Mouse (Mus musculus): ENCODE measurements around the gene Sbsn.
A peak's percentile ranks its signal among the peaks of the same experiment; 100 is the strongest.

The Sbsn gene

DNA sequence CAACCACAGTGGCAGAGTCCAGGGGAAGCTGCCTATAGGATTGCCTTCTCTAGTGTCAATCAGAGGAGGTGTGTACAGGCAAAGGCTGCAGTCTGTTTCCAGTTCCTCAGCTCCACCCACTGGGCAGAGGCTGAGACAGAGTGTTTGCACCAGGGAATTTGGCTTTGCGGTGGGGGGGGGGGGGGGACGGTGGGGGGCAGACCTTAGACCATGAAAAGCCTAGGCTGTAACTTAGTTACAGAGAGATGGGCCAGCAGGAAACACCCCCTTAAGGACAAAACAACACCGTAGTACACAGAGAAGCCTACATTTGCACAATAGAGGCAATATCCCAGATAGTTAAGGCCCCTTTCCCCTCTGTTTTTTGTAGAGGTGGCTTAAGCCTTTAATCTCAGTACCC, 5.7 kb downstream of the Sbsn start:
- no peak for DNase-seq (ENCODE audit: extremely low spot score, low spot score)

DNA sequence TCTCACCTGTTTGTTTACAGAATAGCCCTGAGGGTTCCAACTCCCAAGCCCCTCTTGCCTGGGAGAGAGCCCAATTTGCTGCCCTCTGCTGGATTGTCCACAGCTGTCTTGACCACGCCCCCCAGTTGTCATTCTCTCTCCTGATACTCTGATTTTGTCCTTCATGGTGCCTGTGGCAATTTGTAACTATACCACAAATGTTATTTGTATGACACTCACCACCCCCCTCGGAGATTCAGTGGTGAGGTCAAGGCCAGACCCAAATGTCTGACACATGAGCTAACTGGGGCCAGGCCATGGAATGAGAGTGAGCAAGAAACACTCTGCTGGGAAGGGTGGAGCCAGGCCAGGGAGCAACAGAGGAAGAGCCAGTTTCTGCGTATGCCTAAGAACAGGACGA, 7.6 kb downstream of the Sbsn start:
- DNase-seq (ENCODE audit: extremely low spot score, low spot score), result peak; percentile 34

DNA sequence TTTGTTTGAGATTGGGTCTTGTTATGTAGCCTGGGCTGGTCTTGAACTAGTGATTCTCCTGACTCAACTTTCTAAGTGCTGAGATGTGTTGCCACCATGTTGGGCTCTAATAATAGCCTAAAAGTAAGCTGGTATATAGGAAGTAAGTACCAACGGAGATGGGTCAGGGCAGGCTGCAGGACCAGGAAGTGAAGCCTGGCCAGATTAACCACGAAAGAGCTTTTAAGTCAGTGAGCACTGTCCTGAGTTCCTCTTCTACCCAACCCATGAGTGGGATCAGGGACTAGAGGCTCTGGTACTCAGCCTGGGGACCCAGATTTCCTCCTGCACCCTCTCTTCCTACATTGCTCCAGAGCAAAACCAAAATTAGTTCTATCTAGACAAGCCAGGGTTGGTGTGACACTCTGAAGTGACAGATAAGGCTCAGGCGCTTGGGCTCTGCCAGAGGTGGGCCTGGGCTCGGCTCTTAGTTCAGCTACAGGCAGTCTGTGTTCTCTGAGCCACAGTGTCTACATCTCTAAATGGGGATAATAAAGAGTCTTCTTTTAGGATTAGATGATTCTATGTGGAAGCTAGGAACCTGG, 10.6 kb downstream of the Sbsn start:
- DNase-seq (ENCODE audit: extremely low spot score, low spot score), result no peak

DNA sequence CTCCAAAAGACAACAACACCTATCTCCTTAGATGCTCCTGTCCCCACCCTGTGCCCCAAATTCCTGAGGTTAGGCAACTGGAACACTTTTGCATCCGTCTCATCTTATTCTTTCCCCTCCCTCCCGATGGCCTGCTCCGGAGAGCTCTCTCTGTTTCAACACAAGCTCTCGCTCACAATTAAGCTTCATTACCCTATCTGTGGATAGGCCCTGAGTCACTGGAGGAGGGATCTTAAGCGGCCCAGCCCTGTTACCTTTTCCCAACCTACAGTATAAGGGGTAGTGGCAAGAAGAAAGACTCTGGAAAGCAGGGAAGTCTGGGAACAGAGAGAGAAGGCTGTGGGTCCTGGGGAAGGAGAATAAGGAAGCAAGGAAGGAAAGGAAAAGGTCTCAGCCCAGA, 12.2 kb downstream of the Sbsn start, which contains the start of gene Dmkn:
Gene Dmkn, plus strand, starts transcription at position 301 of the 400 bp plus-strand sequence.
- DNase-seq (ENCODE audit: extremely low spot score, low spot score), result no peak

DNA sequence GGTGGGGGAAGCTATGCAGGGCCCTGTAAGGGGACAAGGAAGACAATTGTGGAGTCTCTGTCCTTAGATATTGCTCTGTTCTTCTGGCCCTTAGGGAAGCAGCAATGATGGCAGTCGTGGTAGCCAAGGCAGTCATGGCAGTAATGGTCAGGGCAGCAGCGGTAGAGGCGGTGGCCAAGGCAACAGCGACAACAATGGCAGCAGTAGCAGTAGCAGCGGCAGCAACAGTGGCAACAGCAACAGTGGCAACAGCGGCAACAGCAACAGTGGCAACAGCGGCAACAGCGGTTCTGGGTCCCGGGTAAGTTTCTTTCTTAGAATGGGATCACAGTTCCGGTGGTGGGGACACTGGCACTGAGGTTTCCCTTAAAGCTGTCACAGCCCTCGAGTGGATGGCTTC, 13.9 kb downstream of the Sbsn start:
- no peak for DNase-seq (ENCODE audit: extremely low spot score, low spot score)

DNA sequence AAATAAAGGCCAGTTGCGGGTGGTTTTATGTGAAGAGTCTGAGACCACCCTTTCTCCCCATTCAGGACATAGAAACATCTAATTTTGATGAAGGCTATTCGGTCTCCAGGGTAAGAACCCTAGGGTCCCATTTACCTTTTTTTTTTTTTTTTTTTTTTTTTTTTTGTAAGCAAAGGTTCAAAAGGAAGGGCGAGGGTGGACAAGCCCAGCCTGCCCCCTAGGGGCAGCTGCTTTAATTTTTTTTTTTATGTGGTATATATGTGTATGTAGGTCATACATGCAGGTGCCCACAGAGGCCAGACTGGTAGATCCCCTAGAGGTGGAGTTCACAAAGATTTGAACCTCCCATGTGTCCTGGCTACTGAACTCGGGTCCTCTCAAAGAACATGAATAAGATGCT, 15.1 kb downstream of the Sbsn start:
- DNase-seq (ENCODE audit: extremely low spot score, low spot score), result no peak

DNA sequence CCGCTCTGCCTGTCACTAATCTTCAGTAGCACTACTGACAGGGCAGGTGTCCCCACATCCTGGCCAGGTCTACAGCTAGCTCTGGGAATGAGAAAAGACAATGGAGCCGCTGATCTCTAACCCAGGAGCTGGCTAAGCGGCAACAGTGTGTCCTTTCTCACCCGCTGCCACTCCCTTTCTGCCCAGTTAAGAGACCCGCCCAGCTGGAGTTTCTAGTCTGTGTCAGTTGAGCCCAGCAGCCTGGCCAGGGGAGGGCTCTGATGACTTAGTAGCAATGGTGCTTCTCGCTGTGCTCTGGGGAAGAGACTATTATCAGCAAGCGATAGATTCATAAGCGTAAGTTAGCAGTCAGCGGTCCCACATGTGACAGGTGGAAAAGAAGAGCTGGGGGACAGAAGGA, 18.0 kb downstream of the Sbsn start:
- no peak for DNase-seq (ENCODE audit: extremely low spot score, low spot score)

DNA sequence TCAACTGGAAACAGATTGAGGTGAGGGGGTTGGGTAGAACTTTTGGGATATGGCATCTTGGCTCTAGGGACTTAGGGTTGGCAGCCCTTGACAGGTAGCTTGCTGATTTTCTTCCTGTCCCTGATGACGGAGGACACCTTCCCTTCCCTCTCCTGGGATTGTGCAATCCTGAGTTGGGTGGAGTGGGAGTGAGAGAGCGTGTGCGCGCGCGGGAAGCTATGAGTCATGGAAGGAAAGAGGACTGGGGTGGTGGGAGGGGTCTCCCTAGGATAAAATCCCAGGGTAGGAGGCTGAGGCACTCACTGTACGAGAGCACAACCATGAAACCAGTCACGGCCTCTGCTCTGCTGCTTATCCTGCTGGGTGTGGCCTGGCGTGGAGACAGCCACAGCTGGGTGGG, 24.8 kb downstream of the Sbsn start:
- no peak for DNase-seq (ENCODE audit: extremely low spot score, low spot score)

DNA sequence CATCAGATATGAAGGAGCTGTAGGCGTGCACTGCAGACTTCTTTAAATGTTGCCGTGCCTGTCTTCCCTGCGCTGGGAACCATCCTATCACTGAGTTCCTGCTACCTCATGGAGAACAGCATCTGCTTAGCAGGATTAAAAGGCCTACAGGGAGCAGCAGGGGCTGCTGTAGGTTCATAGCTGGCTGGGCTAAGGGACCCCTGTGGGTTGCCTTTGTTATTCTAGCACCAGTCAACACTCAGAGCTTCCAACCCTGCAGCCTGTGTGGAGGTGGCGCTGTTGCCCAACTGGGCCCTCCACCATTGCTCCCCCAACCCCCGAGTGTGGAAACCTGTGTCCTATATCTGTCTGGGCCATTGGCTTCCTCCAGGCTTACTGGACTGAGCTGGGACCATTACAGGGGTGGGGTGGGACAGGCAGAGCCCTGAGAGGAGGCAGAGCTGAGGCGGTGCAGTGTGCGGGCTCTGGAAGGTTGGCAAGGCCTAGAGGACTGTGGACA, 25.9 kb downstream of the Sbsn start:
- no peak for DNase-seq (ENCODE audit: extremely low spot score, low spot score)

DNA sequence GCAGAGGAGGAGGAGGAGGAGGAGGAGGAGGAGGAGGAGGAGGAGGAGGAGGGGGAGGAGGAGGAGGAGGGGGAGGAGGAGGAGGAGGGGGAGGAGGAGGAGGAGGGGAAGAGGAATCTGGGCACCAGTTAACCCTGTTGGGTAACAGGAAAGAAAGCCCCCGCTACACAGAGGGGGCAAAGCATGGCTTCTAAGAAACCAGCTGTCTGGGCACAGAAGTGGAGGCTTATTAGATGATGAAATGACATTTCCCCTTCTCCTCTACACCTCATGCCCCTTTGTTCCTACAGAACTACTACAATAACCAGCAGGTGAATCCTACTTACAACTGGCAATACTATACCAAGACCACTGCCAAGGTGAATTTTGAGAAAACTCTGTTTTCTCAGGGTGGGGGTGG, 26.6 kb downstream of the Sbsn start:
- DNase-seq (ENCODE audit: extremely low spot score, low spot score), result no peak

DNA sequence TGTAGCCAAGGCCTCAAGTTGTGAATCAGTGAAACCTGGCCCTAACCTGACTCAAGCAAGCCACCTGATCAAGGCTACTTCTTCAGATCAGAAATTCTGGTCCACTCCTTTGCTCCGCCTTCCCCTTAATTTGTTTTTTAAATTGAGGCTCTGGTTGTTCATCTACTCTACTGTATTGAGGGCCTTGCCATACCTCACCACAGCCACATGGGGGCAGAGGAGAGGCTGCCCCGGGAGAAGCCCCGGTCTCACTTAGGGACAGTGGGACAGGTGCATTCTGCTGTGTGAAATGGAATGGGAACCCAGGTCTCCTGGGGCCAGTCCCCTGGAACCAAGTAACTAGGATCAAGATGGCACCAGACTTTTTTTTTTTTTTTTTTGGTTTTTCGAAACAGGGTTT, 30.5 kb downstream of the Sbsn start:
- no peak for DNase-seq (ENCODE audit: extremely low spot score, low spot score)

DNA sequence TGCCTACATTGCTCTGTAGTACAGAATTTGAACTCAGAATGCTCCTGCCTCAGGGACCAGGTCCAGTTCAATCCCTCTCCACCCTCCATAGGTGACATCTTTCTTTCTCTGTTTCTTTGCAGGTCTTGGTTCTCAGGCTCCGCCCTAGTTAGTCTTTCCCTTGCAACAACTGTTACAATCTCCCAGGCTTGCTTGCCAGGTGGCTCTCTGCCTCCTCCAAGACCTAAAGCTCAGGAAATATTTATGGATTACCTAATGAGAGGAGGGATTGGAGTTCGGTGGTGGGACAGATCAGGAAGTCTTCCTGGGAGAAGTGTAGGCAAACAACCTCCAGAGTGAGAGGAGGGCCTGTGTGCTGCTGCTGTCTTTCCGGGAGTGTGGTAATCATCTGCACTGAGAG, 31.4 kb downstream of the Sbsn start:
- DNase-seq (ENCODE audit: extremely low spot score, low spot score), result no peak

DNA sequence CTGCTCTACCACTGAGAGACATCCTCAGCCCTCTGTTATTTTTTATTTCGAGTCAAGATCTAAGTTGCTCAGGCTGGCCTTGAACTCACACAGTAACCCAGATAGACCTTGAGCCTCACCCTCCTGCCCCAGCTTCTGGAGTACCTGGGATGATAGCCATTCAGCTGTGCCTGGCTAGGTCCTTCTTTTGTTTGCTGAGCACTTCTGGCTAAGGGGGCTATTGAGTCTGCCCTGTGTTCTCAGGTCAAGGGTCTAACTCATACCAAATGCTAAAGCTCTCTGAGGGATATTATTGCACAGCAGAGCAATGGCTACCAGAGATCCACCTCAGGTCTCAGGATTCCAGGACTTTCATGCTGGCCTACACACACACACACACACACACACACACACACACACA, 33.9 kb downstream of the Sbsn start:
- no peak for DNase-seq (ENCODE audit: extremely low spot score, low spot score)

DNA sequence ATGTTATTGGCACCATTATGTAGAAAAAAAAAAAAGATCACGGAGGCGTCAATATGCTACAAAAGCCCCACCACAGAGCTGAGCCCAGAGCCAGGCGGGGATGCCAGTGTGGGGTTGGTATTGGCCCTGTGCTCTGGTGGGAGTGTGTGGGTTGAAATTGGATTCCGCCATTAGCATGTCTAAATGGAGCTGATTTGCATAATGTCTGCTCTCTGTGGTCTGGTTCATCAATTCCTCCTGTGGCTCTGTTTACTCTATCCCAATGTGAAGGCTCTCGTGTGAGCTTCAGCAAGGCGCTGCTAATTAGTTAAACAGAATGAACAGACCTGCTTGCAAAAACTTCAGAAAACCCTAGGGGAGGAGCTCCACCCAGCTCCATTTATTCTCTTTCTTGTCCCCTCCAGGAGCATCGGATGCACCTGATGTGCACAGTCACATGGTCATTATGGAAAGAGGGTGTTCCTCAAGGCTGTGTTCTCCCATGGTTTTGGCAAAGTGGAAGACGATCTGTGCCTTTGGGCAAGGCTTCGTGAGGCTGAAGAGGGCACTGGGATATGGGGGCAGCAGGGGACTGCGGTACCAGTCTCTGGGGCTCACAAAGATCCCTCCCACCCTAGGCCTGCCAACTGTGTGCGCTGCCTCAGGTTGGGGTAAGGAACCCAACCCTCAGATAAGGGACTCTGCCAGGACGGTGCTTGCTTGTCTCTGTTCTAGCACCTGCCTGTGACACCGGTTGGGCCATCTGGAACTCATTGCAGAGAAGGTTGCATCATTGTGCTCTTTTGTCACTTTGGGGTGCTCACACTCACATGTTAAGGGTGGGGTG, 34.7 kb downstream of the Sbsn start:
- no peak for DNase-seq (ENCODE audit: extremely low spot score, low spot score)

DNA sequence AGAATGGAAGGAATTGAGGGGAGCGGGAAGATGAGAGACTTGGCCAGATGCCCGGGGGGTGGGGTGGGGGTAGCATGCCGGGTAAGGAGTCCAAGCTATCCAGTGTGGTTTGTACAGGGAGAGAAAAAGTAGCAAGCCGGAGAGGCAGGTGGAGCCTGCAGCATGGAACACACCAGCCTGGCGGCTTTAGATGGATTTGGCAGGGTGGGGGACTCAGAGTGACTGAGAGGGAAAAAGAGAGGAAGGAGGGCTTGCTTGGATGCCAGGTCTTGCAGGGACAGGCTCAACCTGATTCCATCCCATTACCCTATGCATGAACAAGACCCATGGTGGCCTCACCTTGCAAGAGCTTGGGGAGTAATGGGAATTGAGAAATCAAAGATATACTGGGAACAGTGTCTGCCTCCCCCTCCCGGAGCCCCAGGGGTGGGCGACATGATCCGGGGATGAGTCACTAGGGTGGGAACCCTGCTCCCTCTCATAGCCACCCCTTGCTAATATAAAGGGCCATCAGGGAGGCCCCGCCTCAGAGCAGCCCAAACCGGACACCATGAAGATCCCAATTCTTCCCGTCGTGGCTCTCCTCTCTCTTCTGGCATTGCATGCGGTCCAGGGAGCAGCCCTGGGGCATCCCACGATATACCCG, 36.2 kb downstream of the Sbsn start, which contains the start of gene Krtdap:
Gene Krtdap, plus strand, starts transcription at position 520 of the 646 bp plus-strand sequence.
- DNase-seq (ENCODE audit: extremely low spot score, low spot score), result no peak

DNA sequence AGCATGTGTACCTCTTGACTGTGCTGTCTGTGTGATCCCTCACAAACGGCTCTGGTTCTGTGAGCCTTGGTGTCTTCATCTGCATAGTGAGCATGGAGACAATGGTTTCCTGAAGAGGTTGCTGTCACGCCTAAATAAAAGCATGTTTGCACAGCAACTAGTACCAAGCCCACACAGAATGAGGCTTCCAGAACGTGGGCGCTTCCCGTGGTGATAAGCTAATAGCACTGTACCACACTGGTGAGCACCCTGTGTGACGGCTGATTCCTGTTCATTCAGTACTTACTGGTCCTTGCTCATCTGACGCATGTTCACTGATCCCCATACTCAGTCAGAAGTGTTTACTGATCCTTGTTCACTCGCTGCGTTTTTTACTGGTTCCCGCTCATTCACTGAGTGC, 38.9 kb downstream of the Sbsn start:
- DNase-seq (ENCODE audit: extremely low spot score, low spot score), result no peak

DNA sequence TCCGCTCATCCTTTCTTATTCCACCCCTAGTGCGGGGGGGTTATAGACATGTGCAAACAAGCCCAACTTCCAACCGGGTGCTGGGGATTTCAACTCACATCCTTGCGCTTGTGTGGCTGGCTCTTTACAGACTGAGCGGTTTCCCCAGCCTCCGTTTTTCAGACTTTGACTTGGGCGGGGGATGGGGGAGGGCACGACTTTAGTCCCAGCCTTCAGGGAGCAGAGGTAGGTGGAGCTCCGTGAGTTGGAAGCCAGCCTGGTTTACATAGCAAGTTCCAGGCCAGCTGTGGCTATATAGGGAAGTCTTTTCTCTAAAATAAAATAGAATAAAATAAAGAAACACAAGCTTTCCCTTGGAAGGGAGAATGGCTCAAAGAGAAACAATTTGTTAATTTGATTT, 40.6 kb downstream of the Sbsn start:
- DNase-seq (ENCODE audit: extremely low spot score, low spot score), result no peak

DNA sequence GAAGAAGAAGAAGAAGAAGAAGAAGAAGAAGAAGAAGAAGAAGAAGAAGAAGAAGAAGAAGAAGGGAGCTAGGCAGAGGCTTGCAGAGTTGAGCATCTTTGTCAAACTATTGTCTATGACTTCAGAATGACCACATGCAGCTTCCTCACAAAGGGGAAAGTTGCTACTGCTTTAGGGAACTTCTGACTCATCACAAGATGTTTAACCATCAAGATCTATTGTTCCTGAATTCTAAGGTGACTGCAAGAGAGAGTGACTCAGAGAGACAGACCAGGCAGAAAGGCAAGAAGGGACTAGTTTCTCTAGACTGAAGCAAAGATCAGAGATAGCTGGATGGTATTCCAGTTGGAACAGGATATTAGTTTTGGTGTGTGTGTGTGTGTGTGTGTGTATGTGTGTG, 43.6 kb downstream of the Sbsn start:
- no peak for DNase-seq (ENCODE audit: extremely low spot score, low spot score)

DNA sequence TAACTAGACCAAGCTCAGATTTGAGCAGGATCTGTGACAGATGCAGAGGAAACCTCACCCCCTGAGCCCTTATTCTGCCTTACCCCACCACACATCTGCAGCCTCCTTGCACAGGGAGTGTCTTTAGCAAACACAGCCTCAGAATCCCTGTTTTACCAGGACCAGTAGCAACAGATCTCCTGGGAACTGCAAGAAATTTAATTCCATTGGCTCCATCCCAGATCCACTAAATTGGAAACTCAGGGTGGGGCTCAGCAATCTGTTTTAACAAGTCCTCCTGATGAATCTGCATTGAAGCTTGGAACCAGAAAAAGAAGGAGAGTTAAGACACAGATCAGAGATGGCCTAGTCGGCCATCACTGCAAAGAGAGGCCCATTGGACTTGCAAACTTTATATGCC, 45.5 kb downstream of the Sbsn start:
- no peak for DNase-seq (ENCODE audit: extremely low spot score, low spot score)

DNA sequence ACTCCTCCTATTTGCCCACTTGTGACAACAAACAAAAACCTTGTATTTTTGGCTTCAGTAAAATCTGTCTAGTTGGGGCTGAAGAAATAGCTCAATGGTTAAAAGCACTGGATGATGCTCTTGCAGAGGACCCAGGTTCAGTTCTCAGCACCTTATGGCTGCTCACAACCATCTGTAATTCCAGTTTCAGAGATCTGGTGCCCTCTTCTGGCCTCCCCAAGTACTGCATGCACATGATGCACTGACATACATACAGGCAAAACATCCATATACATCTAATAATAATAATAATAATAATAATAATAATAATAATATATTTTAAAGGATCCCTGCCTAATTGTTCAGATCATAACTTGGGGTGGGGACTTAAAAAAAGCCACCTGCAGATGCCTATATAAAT, 49.4 kb downstream of the Sbsn start:
- no peak for DNase-seq (ENCODE audit: extremely low spot score, low spot score)

DNA sequence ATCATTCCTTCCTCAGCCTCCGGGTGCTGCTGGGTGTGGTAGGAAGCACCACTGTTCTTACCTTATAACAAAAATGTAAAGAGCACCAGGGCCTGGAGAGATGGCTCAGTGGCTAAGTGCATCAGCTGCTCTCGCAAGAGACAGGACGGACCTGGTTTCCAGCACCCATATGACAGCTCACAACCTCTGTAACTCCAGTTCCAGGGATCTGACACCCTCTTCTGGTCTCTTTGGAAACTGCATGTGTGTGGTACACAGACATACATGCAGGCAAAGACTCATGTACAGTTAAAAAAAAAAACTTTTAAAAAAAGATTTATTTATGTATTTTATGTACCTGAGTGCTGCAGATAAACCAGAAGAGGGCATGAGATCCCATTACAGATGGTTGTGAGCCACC, 52.0 kb downstream of the Sbsn start:
- DNase-seq (ENCODE audit: extremely low spot score, low spot score), result no peak

DNA sequence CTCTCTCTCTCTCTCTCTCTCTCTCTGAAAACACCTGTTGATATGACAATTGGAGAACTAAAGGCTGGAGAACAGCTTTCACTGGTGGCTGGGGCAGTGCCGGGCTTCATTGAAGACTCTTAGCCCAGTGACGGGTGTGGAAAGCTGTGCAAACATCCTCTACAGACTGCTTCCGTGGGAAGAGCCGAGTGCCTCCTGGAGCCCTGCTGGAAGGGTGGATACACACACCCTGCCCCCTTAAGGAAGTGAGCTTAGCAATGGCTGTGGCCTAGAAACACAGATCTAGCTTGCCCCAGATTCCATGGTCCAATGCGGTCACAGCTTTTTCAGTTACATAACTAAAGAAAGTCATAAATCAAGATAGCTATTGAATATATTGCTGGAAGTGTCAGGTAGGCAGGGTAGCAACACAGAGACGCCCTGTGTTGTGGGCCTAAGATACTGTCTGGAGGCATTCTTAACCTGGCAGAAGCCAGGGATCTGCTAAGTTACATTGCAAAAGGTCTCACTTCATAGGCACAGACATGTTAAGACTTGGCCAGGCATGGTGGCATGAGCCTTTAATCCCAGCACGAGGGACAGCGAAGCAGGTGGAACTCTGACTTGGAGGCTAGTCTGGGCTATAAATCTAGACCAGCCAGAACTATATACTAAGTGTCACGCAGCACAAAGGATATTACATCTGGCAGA, 52.9 kb downstream of the Sbsn start:
- DNase-seq (ENCODE audit: extremely low spot score, low spot score), result no peak
